Mouse (Mus musculus) lung, postnatal 25 days (tissue): ENCODE data around the gene Tmem178.

Source experiments
- DNase-seq: peaks from one replicate; pipeline ENCODE4 v3.0.0; 2022; ENCODE audit warnings: low spot score

Tmem178 gene

DNA sequence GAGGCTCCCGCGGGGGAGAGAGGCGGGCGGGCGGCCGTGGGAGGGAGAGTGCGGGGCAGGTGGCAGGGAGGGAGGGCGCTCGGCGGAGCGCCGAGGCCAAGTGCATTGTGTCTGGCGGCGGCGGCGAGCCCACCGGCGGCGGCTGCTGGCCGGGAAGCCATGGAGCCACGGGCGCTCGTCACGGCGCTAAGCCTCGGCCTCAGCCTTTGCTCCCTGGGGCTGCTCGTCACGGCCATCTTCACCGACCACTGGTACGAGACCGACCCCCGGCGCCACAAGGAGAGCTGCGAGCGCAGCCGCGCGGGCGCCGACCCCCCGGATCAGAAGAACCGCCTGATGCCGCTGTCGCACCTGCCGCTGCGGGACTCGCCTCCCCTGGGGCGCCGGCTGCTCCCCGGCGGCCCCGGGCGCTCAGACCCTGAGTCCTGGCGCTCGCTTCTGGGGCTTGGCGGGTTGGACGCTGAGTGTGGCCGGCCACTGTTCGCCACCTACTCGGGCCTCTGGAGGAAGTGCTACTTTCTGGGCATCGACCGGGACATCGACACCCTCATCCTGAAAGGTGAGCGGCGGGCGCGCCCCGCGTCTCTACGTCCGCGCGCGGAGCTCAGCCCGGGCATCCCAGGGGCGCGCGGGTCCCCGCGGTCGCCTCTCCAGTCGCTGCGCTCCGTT lies at the start of gene Tmem178:
TSS of gene Tmem178 (plus strand) at position 103 of the 669 bp plus-strand sequence.
- no peak for DNase-seq

DNA sequence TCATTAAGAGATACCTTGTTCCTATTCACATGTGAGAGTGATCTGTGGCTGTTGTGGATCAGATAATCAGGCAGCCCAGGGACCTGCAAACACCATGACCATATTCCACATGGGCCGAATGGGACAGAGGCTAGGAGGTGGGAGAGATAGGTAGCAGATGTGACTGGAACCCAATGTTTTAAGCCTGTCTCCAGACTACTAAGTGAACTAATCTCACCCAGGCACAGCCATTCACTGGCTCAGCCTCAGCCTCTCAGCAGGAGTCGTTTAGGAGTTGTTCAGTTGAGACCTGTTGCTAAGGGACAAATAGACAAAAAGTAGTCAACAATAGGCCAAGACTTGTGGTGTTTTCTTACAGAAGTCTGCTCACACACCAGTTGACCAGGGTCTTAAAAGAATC lies 48.0 kb upstream of the Tmem178 start:
- no peak for DNase-seq

DNA sequence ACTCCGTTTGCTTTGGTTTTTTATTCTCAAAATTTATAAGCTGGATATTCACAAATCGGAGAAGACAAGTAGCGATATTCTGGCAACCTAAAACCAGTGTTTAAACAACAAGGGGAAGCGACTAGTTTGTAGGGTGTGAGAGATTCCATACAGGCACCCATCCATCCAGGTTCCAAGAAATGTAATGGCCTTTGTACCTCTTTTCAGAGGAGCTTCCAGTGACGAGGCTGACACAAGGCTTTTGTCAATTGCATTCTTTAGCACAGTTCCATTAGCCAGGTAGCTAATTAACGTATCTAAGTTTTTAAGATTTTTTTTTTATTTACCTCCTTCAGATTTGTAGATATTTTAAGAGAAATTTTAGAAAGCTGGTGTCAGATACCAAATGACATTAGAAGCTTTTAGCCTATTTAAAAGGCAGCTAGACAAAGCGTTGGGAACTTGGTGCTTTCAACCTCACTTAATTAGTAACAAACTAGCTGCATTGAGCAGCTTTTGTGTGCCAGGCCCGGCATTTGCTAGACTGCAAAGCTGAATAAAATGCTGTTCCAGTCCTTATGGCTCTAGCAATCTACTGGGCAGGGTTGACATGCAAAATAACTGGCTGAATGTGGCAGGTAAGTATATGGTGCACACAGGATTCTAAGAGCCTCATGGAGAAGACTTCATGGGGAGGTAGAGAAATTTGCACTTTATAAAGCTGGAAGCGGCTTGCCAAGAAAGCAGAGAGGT lies 46.6 kb upstream of the Tmem178 start:
- no peak for DNase-seq

DNA sequence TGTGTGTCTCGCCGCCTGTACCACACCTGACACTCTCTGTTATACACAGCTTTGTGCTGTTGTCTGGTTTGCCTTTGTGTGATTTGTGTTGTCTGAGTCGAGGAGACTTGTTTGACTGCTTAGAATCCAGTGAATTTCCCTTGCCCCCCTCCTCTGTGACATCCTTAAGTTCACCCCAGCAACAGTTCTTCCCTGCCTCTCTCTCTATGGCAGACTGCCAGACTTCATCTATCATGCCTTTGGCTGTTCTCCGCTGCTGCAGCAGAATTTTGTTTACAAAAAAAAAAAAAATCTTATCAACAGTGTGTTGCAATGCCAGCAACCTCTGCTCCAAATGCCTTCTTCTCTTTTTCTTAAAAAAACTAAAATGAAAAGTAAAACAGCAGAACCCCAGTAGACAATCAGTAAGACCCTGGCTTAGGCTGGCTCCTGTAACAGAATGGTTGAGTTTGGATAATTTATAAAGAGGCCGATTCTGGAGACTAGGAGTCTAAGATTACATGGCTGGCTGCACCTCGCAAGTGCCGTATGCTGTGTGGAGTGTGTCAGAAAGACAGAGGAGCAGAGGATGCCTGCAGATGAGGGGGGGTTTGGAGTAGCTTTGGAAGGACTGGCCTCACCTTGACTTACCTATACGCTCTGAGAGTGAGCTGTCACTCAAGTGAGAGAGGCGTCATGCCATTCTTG lies 44.8 kb upstream of the Tmem178 start:
- peak; percentile 73 for DNase-seq

DNA sequence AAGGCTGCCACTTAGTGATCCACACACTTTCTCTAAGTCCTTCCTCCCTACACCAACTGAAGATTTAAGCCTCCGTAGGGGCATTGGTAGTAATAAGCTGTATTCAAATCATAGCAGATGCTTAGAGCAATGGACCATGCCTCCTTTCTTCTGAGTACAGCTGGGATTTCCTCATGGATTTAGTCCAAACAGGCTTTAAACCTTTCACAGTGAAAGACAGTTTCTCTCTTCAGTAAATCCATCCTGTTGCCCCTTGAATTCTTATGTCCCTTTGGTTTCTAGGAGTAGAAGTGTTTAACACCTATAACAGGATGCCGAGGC lies 44.3 kb upstream of the Tmem178 start:
- no peak for DNase-seq

DNA sequence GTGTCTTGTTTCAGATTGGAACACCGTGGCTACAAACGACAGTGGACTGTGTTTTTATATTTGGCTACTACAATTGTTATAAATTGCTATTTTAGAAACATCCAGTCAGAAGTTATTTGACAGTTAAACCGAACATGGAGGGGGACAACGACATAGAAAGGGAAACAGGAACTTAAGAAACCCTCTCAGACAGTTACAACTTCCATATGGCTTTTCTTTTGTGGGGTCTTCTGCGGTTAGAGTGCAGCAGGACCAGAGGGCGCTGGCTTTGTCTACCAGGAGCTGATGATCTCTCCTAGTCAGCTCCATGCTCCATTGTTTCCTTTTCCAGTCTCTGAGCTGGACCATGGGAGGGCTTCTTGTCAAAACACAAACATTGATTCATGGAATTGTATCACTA lies 42.5 kb upstream of the Tmem178 start:
- DNase-seq, result no peak

DNA sequence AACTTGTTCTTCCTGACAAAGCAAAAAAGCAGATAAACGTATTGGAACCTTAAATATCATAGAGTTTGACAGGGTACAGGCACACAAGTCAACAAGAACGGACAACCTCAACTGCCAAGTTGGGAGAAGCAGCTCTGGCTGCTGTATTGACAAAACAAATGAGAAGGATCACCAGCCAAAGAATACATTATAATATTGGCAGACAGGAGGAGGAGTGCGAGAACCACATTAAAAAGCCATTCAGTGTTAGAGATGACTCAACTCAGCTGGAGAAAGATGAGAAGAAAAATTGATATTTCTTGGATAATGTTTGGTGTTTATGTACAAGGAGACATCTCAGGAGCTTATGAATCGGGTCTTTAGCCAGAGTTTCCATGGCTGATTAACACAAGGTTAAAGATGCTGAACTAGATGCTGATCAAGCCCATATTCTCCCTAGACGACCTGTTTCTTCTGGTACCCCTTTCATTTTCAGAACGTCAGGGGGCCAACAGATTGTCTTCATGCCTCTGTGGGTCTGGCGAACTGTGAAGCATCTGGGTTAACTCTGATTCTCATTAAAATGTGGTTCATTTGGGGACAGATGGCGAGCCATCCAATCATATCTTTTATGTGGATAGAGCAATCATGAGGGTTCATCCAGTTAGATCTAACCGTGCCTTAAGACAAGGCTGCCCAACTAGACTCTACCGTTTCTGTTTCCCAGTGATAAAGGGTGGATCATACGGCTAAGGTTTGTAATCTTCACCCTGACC lies 41.1 kb upstream of the Tmem178 start:
- DNase-seq, result no peak

DNA sequence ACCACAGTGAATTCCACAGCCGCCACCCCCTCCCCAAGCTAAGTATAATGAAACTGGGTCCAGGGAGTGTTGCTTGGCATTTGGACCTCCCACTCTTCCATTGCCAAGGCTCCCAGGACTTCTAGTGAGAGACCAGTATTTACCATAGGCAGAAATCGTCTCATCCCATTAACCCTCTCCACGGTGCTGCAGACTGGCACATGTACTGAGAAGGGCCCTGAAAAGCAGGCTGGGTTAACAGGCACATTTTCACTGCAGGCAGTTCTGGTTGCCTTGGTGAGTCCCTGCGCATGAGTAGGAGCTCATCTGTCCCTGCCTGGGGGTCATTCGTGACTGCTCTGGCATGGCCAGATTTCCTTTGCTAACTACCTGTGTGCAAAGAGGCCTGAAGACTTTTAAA lies 40.4 kb upstream of the Tmem178 start:
- DNase-seq, result no peak

DNA sequence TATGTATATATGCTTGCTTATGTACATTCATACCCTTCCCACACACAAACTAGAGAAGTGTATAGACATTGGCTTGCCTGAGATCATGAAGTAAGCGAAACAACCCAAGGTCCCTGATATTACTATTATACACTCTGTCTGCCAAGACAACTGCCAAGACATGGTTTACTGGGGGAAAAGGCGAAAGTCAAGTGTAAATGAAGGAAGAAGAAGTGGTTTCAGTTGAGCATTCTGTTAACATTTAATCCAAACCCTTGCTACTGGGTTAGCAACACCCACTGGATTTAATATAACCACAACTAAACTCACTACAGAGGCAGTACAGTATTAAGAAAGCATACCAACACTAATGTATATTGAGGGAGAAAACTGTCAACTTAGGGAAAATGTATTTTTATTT lies 28.8 kb upstream of the Tmem178 start:
- no peak for DNase-seq

DNA sequence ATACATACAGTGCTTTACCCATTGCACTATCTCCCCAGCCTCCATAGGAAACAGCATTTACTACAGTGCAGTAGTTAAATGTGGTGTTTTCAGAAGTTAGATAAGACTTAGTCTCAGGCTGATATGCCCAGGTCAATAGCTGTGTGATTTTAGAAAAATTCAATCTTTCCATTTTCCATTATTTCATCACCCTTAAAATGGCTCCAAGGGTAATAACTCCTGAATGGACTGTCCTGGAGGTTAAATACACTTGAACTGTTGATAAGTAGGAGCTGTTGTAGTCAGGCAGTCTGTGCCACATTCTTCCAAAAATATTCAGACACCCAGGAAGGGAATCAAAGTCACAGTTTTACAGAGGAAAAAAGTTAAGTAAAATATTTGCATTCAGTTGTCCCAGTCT lies 25.2 kb upstream of the Tmem178 start:
- DNase-seq, result no peak

DNA sequence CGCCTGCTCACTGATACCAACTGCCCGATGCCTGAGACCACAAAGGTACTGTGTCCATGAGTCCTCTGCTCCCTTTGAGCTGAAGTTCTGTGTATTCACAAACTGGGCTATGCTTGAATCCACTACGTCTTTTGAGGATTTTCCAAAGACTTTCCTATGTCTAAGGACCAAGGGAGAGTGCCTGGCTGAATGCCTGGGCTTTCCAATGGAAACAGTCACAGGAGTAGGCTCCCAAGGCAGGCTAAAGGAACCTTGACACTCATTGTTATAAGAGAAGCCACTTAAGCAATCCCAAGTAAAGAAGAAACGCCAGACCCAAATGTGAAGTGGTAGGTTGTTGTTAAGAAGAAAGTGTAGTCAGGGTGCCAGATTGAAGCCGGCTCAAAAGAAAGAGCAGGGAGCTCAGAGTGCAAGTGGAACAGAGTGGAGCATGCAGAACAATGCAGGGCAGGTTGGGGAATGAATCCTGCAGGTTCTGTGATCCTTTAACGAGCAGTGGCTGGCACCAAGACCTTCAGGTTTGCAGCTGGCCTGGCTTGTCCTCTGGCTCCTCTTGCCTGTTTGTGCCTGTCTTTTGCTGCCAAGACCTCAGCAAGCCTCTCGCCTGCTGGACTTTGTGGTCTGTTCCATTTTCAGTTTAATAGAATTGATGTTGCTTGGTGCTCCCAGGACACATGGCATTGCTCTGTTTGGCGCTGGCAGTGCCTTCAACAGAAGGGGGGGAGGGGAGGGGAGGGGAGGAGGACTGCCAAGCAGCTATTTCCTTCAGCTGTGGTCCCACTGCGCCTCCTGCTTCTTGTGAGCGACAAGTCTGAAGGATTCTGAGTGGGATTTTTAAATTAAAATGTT lies 22.9 kb upstream of the Tmem178 start:
- no peak for DNase-seq

DNA sequence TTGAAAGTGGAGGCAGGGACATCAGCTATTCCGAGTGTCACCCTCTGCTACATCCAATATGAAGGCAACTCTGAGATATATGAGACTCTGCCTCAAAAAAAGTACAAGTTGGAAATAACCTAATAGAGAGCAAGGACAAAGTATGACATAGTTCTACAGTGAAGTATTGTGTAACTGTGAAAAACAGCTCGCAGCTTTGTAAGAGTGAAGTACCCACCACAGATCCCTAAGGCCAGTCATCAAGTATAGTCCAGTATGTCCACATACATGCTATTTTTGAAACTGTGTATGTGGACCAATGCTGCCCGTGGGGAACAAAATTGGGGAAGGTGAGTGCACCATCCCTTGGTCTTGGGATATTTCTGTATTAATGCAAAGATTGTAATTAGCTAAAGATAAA lies 18.9 kb upstream of the Tmem178 start:
- DNase-seq, result no peak

DNA sequence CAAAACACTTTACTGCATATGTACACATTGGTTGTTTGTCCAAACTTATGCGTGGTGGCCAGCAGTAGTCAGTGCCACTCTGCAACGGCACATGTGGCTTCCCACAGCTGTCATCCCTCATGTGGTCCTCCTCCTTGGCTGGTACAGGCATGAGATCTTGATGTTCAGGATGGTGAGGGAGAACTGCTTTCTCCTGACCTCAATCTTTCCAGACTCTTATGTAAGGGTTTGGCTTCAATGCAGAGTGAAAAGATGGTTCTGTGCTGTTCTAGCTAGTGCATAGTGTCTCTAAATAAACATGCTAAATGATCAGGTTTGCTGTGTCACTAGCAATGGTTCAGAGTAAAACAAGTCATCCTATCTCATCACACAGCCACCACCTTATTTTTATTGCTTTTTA lies 17.3 kb upstream of the Tmem178 start:
- peak; percentile 28 for DNase-seq

DNA sequence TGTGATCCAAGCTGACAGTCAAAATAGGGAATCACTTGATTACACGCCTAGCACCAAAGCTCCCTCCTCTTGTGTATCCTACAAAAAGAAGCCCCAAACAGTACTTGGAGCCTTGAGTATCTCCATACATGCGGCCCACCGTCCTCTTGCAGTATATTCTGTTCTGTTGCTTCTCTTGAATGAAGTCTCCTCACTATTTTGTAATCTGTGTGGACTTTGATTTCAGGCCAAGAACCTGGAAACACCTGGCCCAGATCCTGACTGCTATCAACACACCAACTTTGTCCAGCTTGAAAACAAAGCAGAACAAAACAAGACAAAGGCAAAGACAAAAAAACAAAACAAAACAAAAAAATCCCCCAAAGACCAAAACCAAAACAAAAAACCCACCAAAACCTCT lies 11.7 kb upstream of the Tmem178 start:
- DNase-seq, result peak; percentile 23

DNA sequence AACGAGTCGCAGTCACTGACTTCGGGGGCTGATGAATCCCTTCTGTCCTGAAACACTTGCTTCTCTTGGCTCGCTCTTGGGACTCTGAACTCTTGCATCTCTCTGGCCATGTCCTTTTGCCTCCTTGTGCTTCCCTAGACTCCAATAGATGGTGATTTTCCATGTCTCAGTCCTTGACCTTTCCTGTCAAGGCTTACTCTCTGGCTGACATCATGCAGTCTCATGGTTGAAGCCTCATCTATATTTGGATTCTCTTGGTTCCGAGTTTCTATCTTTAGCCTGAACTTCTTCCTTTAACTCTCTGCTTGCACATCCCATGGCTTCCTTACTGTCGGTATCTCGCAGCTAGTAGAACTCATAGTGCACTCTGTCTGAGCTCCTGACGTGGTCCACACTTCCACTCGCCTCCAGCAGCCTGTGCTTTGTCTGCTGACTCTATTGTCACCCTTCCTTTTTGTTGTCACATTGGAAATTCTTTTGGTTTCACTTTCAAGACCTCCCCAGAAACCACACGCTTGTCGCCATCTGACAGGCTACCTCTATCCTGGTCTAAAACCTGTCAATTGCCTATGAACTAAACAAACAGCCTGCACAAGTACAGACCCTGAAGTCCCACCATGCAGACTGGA lies 10.9 kb upstream of the Tmem178 start:
- DNase-seq, result peak; percentile 14

DNA sequence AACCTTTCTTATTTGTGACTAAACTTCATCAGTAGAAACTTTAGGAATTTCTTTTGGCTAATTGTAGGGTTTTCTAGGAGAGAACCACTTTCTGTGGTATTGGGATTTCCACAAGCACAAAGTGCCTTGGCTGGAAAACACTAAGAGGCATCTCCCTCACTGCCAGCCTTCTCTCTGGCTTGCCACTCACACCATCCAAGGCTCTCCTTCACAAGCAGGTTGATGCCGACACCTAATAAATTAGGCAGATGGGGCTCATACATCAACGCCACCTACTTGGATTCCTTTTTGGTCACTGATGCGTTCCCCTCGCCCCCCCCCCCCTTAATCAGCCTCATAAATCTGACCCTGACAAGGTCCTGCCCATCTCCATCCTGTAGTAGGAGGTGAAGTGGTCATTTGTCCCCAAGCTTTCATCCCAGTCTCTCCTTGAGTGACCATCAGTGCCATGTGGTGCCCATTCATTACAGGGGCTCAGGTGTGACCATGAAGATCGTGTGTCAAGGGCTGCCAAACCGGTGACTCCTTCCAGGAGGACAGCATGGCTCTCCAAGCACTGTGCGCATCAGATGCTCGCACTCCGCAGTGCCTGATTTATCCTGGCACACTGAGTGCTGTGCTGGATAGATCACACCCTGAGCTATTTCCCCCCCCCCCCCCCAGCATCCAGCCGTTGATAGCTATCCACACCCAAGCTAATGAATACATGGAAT lies 8.5 kb upstream of the Tmem178 start:
- no peak for DNase-seq

DNA sequence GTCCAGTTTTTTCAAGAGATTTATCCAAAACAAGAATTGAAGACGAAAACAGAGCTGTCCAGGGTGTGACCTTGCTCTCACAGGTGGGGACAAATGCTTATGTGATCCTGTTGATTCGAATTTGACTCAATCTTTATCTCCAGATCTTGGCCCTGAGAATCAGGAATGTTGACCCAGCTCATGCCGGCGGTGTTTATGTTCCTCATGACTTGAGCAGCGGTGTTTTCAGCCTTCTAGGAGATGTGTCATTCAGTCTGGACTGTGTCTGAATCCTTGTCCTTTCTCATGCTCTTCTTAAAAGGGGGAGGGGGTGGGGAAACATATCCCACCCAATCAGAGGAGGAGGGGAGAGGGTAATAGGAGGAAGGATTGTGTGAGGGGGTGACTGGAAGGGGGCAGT lies 7.9 kb upstream of the Tmem178 start:
- DNase-seq, result no peak

DNA sequence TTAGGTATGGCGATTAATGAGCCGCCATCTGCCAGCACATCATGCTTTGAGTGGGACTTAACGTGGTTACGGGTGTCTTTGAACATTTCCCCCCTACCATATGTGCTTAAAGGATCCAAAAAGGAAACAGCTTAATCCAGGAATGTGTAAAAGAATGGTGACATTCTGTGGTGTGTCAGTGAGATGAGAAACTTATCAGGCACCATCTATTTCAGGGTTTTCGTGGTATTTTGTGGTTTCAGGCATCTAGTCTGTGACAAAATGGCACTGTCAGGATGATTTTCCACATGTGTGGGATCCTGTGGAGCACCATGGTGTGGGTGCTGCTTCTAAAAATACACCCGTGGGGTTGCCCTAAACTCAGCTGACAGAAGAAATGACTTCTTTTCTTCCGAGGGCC lies 4.6 kb upstream of the Tmem178 start:
- no peak for DNase-seq

DNA sequence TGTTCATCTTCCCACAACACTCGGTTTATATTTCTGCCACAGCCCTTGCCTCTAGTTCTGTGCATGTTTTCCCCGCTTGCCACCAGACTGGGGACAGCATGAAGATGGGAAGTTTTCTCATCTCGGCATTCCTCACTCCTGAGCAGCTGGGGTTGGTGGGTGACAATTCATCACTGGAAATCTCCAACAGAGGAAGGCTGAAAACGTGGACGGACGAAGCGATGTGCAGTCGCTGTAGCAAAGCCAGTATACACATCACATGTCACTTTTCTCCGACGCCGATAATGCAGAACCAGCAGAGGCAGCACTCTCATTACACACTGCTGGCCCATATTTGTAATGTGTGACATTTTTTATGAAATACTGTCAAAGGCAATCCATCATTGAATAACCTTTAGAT lies 2.6 kb upstream of the Tmem178 start:
- DNase-seq, result no peak

DNA sequence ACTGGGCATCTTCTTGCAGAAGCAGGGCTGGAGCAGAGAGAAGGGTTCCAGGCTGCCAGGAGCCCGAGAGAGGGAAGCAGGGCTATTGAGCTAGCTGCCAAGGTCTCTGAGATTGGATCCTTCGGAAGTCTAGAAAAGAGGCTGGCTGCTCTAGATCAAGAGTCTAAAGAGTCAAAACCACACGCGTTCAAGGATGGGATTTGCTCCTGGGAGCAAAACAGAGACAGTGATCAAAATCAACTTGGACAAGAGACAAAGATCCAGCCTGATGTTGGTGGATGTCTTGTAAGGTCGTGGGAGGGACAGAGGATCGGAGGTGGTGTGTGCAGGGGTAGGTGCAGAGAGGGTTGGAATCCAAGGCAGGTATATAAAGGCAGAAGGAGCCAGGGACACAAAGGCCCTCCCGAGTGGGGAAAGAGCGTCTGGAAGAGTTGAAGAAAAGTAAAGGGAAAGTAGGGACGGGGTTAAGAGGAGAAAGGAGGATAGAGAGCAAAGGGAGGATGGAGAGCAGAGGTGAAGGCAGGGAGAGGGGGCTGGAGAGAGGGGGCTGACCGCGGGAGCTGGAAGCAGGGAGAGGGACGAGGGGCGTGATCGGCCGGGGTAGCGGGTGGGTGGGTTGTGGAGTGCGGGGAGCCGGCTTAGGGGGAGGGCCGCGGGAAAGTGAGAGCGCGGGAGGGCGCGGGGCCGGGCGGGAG lies 450 bp upstream of the Tmem178 start:
- DNase-seq, result no peak
